Mouse (Mus musculus): ENCODE data around the gene Clic4. TPM values are rescaled to one million over a fixed set of nuclear protein-coding genes. Genes with fewer than 3 reads are reported as not detected.

Clic4 gene
- total and polyA plus RNA-seq, 3 experiments, result 148 to 249 (median 248) TPM

- DNase-seq, result no peak
- 57% methylated on average over 5 of the region's 5 CpGs for WGBS
- H3K27me3 ChIP-seq (ENCODE audit: control insufficient read depth, insufficient read depth, low read length), result no peaks in the 10 kb centered on the region
- peaks cover 5% of the 10 kb centered on the region for H3K79me2 ChIP-seq (replicated peaks; ENCODE audit: control insufficient read depth, insufficient read depth, low read length)
- intact Hi-C loops (cut with DNase I), result no loop called here
- no peak overlapping the region for H3K27ac ChIP-seq
- peaks cover 39% of the 10 kb centered on the region for H3K36me3 ChIP-seq (ENCODE audit: control insufficient read depth, insufficient read depth, low read length)
- H3K4me1 ChIP-seq (ENCODE audit: control insufficient read depth, insufficient read depth, low read length), result peaks cover 26% of the 10 kb centered on the region
- no peak overlapping the region for H3K4me3 ChIP-seq
- no peak overlapping the region for H3K9ac ChIP-seq (ENCODE audit: low read depth, low read length)
- TF ChIP-seq CTCF (IDR thresholded peaks at IDR 0.05) (no peak), EP300 (IDR thresholded peaks at IDR 0.05; ENCODE audit: insufficient read depth, low read depth, low read length) (no peak), POLR2A (IDR thresholded peaks at IDR 0.05; ENCODE audit: insufficient read depth, low read depth, low read length) (no peak)
Observed at GRCm38 (mm10) chr4:135232563-135232962, 40.1 kb downstream of the Clic4 start.

GRCm38 (mm10) chr4:135231543-135231942 is 41.1 kb downstream of the Clic4 start:
- Histone ChIP-seq H3K4me1 (ENCODE audit: control insufficient read depth, insufficient read depth, low read length) (peaks cover 26% of the 10 kb centered on the region), H3K79me2 (replicated peaks; ENCODE audit: control insufficient read depth, insufficient read depth, low read length) (peaks cover 5% of the 10 kb centered on the region), H3K9ac (ENCODE audit: low read depth, low read length) (no peak overlapping the region), H3K36me3 (ENCODE audit: control insufficient read depth, insufficient read depth, low read length) (peaks cover 30% of the 10 kb centered on the region), H3K4me3 (no peak overlapping the region), H3K27me3 (ENCODE audit: control insufficient read depth, insufficient read depth, low read length) (no peaks in the 10 kb centered on the region), H3K27ac (no peak overlapping the region)
- no peak for DNase-seq
- intact Hi-C loops (cut with DNase I), result no loop called here
- WGBS, result 43% methylated on average over 5 of the region's 5 CpGs
- no peak for TF ChIP-seq EP300 (IDR thresholded peaks at IDR 0.05; ENCODE audit: insufficient read depth, low read depth, low read length)
- TF ChIP-seq POLR2A (IDR thresholded peaks at IDR 0.05; ENCODE audit: insufficient read depth, low read depth, low read length), result no peak
- no peak for TF ChIP-seq CTCF (IDR thresholded peaks at IDR 0.05)

- Histone ChIP-seq H3K4me3 (no peak overlapping the region), H3K9ac (ENCODE audit: low read depth, low read length) (no peak overlapping the region), H3K36me3 (ENCODE audit: control insufficient read depth, insufficient read depth, low read length) (peaks cover 28% of the 10 kb centered on the region), H3K79me2 (replicated peaks; ENCODE audit: control insufficient read depth, insufficient read depth, low read length) (peaks cover 5% of the 10 kb centered on the region), H3K27ac (peak overlapping the region; percentile 1; the same call in 1 of the 2 replicates), H3K4me1 (ENCODE audit: control insufficient read depth, insufficient read depth, low read length) (peaks cover 26% of the 10 kb centered on the region), H3K27me3 (ENCODE audit: control insufficient read depth, insufficient read depth, low read length) (no peaks in the 10 kb centered on the region)
- DNase-seq, result no peak
- intact Hi-C loops (cut with DNase I), result no loop called here
- 58% methylated on average over 3 of the region's 3 CpGs for WGBS
- TF ChIP-seq EP300 (IDR thresholded peaks at IDR 0.05; ENCODE audit: insufficient read depth, low read depth, low read length), result no peak
Observed at GRCm38 (mm10) chr4:135231136-135231535, 41.5 kb downstream of the Clic4 start.

GRCm38 (mm10) chr4:135230661-135231060 is 42.0 kb downstream of the Clic4 start:
- WGBS, result 40% methylated on average over 5 of the region's 5 CpGs

GRCm38 (mm10) chr4:135229871-135230270 is 42.7 kb downstream of the Clic4 start:
- no peak for TF ChIP-seq POLR2A (IDR thresholded peaks at IDR 0.05; ENCODE audit: insufficient read depth, low read depth, low read length)
- no peak for TF ChIP-seq EP300 (IDR thresholded peaks at IDR 0.05; ENCODE audit: insufficient read depth, low read depth, low read length)
- TF ChIP-seq CTCF (IDR thresholded peaks at IDR 0.05), result no peak
- intact Hi-C loops (cut with DNase I), result no loop called here
- Histone ChIP-seq H3K79me2 (replicated peaks; ENCODE audit: control insufficient read depth, insufficient read depth, low read length) (peaks cover 5% of the 10 kb centered on the region), H3K4me1 (ENCODE audit: control insufficient read depth, insufficient read depth, low read length) (peaks cover 20% of the 10 kb centered on the region), H3K27me3 (ENCODE audit: control insufficient read depth, insufficient read depth, low read length) (no peaks in the 10 kb centered on the region), H3K36me3 (ENCODE audit: control insufficient read depth, insufficient read depth, low read length) (peaks cover 26% of the 10 kb centered on the region), H3K9ac (ENCODE audit: low read depth, low read length) (no peak overlapping the region), H3K4me3 (no peak overlapping the region), H3K27ac (no peak overlapping the region)
- WGBS, result 29% methylated on average over 4 of the region's 4 CpGs
- no peak for DNase-seq

More at GRCm38 (mm10) chr4:135230661-135231060, 42.0 kb downstream of the Clic4 start:
- Histone ChIP-seq H3K4me1 (ENCODE audit: control insufficient read depth, insufficient read depth, low read length) (peaks cover 26% of the 10 kb centered on the region), H3K9ac (ENCODE audit: low read depth, low read length) (no peak overlapping the region), H3K27me3 (ENCODE audit: control insufficient read depth, insufficient read depth, low read length) (no peaks in the 10 kb centered on the region), H3K4me3 (no peak overlapping the region), H3K79me2 (replicated peaks; ENCODE audit: control insufficient read depth, insufficient read depth, low read length) (peaks cover 5% of the 10 kb centered on the region), H3K36me3 (ENCODE audit: control insufficient read depth, insufficient read depth, low read length) (peaks cover 28% of the 10 kb centered on the region), H3K27ac (peak overlapping the region; percentile 1; the same call in 1 of the 2 replicates)
- intact Hi-C loops (cut with DNase I), result no loop called here
- TF ChIP-seq CTCF (IDR thresholded peaks at IDR 0.05) (no peak), POLR2A (IDR thresholded peaks at IDR 0.05; ENCODE audit: insufficient read depth, low read depth, low read length) (no peak), EP300 (IDR thresholded peaks at IDR 0.05; ENCODE audit: insufficient read depth, low read depth, low read length) (no peak)
- DNase-seq, result no peak

- H3K27ac ChIP-seq, result no peak overlapping the region
- H3K36me3 ChIP-seq (ENCODE audit: control insufficient read depth, insufficient read depth, low read length), result peaks cover 26% of the 10 kb centered on the region
- intact Hi-C loops (cut with DNase I), result no loop called here
- H3K27me3 ChIP-seq (ENCODE audit: control insufficient read depth, insufficient read depth, low read length), result no peaks in the 10 kb centered on the region
- peaks cover 5% of the 10 kb centered on the region; the same call in 1 of the 2 replicates for H3K79me2 ChIP-seq (replicated peaks; ENCODE audit: control insufficient read depth, insufficient read depth, low read length)
- TF ChIP-seq EP300 (IDR thresholded peaks at IDR 0.05; ENCODE audit: insufficient read depth, low read depth, low read length), result no peak
- TF ChIP-seq POLR2A (IDR thresholded peaks at IDR 0.05; ENCODE audit: insufficient read depth, low read depth, low read length), result no peak
- no peak for TF ChIP-seq CTCF (IDR thresholded peaks at IDR 0.05)
- H3K4me1 ChIP-seq (ENCODE audit: control insufficient read depth, insufficient read depth, low read length), result peaks cover 20% of the 10 kb centered on the region
- 54% methylated on average over 3 of the region's 3 CpGs for WGBS
- DNase-seq, result no peak
- H3K4me3 ChIP-seq, result no peak overlapping the region
- no peak overlapping the region for H3K9ac ChIP-seq (ENCODE audit: low read depth, low read length)
Observed at GRCm38 (mm10) chr4:135228136-135228535, 44.5 kb downstream of the Clic4 start.
